Mouse (Mus musculus) adrenal gland, adult 8-10 months (tissue): ENCODE measurements around the gene Arhgap31. TPM values are rescaled to one million over a fixed set of nuclear protein-coding genes. Genes with fewer than 3 reads are reported as not detected.
A peak's percentile ranks its signal among the peaks of the same experiment; 100 is the strongest.
"Not testable (repeated sequence)": the region's sequence is repeated elsewhere in the genome, so short reads cannot be mapped to it uniquely, and the experiment has no call there.

Source experiments
- DNase-seq: peaks from one replicate; pipeline ENCODE4 v3.0.0; 2022
- total RNA-seq, 4 experiments: library from RNA; stranded (reverse); gene quantifications; 2 replicates each; pipeline ENCODE4 v1.2.4; 2022

Arhgap31 gene
- total RNA-seq, 4 experiments from 2014 or later: 16.6 to 30.8 (median 26.7) TPM

GRCm38 (mm10) chr16:38724974-38725373 lies 11.9 kb upstream of the Arhgap31 start:
- no peak for DNase-seq

GRCm38 (mm10) chr16:38724256-38724655 lies 11.2 kb upstream of the Arhgap31 start:
- no peak for DNase-seq

GRCm38 (mm10) chr16:38721377-38721776 lies 8.3 kb upstream of the Arhgap31 start:
- DNase-seq: no peak

GRCm38 (mm10) chr16:38714259-38714526 lies 1.1 kb upstream of the Arhgap31 start:
- DNase-seq: not testable (repeated sequence)

GRCm38 (mm10) chr16:38713404-38714258 lies 557 bp upstream of the Arhgap31 start:
- no peak for DNase-seq

GRCm38 (mm10) chr16:38712105-38712504 lies 969 bp downstream of the Arhgap31 start:
- no peak for DNase-seq

- DNase-seq: no peak
These were observed 1.8 kb downstream of the Arhgap31 start for GRCm38 (mm10) chr16:38711245-38711644.

GRCm38 (mm10) chr16:38708962-38709520 lies 4.0 kb downstream of the Arhgap31 start:
- DNase-seq: no peak

- no peak for DNase-seq
These were observed 6.3 kb downstream of the Arhgap31 start for GRCm38 (mm10) chr16:38706782-38707181.

GRCm38 (mm10) chr16:38705531-38706281 lies 7.4 kb downstream of the Arhgap31 start:
- DNase-seq: no peak

- DNase-seq: no peak
These were observed 9.6 kb downstream of the Arhgap31 start for GRCm38 (mm10) chr16:38703501-38703900.

GRCm38 (mm10) chr16:38702316-38702715 lies 10.8 kb downstream of the Arhgap31 start:
- no peak for DNase-seq

- no peak for DNase-seq
These were observed 11.4 kb downstream of the Arhgap31 start for GRCm38 (mm10) chr16:38701492-38702185.

- no peak for DNase-seq
These were observed 12.5 kb downstream of the Arhgap31 start for GRCm38 (mm10) chr16:38700392-38701162.

GRCm38 (mm10) chr16:38697611-38698010 lies 15.5 kb downstream of the Arhgap31 start:
- DNase-seq: peak; percentile 60

GRCm38 (mm10) chr16:38695557-38695956 lies 17.5 kb downstream of the Arhgap31 start:
- DNase-seq: no peak

- no peak for DNase-seq
These were observed 18.1 kb downstream of the Arhgap31 start for GRCm38 (mm10) chr16:38694906-38695540.

GRCm38 (mm10) chr16:38690501-38690900 lies 22.6 kb downstream of the Arhgap31 start:
- DNase-seq: no peak

GRCm38 (mm10) chr16:38689786-38690185 lies 23.3 kb downstream of the Arhgap31 start:
- DNase-seq: no peak

GRCm38 (mm10) chr16:38688531-38689264 lies 24.4 kb downstream of the Arhgap31 start:
- DNase-seq: peak; percentile 67

GRCm38 (mm10) chr16:38687673-38688072 lies 25.4 kb downstream of the Arhgap31 start:
- DNase-seq: no peak
